Mouse (Mus musculus) ZHBTc4 (cell line): Measurements from ENCODE around the gene Aoah.

Source experiments
- DNase-seq: peaks from one replicate; pipeline ENCODE4 v3.0.0-alpha.2; 2011; ENCODE audit warnings: low read depth, low spot score

Aoah gene

GRCm38 (mm10) chr13:21050118-21050517 is 256.2 kb downstream of the Aoah start:
- no peak for DNase-seq

GRCm38 (mm10) chr13:21066021-21066420 is 272.1 kb downstream of the Aoah start:
- no peak for DNase-seq

GRCm38 (mm10) chr13:21074847-21075246 is 280.9 kb downstream of the Aoah start, which contains the start of gene Olfr1370:
Gene Olfr1370 (minus strand): TSS chr13:21074947.
- no peak for DNase-seq

GRCm38 (mm10) chr13:21082686-21083085 is 288.8 kb downstream of the Aoah start:
- no peak for DNase-seq
